Comparison of ENCODE assay signal across 21 mouse cellular contexts in the genomic region with DNA sequence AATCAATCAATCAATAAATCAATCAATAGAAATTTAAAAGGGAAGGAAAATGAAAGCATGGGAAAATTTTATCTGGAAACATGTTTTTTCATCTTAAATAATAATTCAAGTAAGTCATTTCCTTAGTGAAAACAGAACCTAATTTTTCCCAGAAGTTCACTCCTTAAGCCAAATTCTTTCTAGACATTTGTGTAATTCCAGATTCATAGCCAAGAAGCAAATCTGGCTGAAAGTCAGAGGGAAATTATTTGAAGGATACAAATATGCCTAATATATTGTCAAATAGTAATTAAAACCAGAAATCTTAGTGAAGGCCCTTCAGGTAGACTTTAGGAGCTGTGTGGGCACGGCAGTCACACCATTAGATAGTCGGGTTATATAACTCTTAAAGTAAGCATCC.
A peak's percentile ranks its signal among the peaks of the same experiment; 100 is the strongest.
DNase-seq lines count a peak whose midpoint lies in the region; ATAC-seq and TF ChIP-seq lines count a peak whose summit lies in the region.
"Had no signal": no experiment of that assay in that cellular context is flagged by ENCODE, and none has a peak within 500 bp of the region (broad histone marks: within the 10 kb centered on the region; RNA-seq: fewer than 3 reads in every experiment).

No protein-coding gene starts in this region.

- no peak overlapping the region for H3K4me3 ChIP-seq in kidney, postnatal 0 days (replicated peaks; ENCODE audit: low read depth, low read length)
- no peak overlapping the region for H3K4me3 ChIP-seq in lung, postnatal 0 days (ENCODE audit: low read depth, low read length)
- no peak overlapping the region for H3K4me3 ChIP-seq in embryonic facial prominence, embryonic 15.5 days (replicated peaks)
- H3K4me3 ChIP-seq: embryonic facial prominence, embryonic 13.5 days; forebrain, embryonic 10.5 days; forebrain, embryonic 12.5 days had no signal

- H3K27ac ChIP-seq in kidney, postnatal 0 days: no peak overlapping the region
- no peak overlapping the region for H3K27ac ChIP-seq in lung, postnatal 0 days (ENCODE audit: low read length)
- peak overlapping the region; percentile 17; the same call in 1 of the 2 replicates for H3K27ac ChIP-seq in embryonic facial prominence, embryonic 15.5 days (replicated peaks)
- H3K27ac ChIP-seq: forebrain, embryonic 10.5 days; forebrain, embryonic 12.5 days had no signal

- no peaks in the 10 kb centered on the region for H3K9me3 ChIP-seq in kidney, postnatal 0 days (replicated peaks; ENCODE audit: low read length)
- no peaks in the 10 kb centered on the region for H3K9me3 ChIP-seq in lung, postnatal 0 days (ENCODE audit: low read length)
- no peaks in the 10 kb centered on the region for H3K9me3 ChIP-seq in embryonic facial prominence, embryonic 15.5 days (replicated peaks)
- H3K9me3 ChIP-seq: embryonic facial prominence, embryonic 13.5 days; forebrain, embryonic 10.5 days; forebrain, embryonic 12.5 days had no signal

- DNase-seq in kidney, postnatal 0 days (ENCODE audit: low spot score): peak; percentile 53
- DNase-seq in kidney, adult 18-20 months: no peak
- DNase-seq in lung, postnatal 0 days (ENCODE audit: low spot score): peak; percentile 27
- no peak for DNase-seq in lung, postnatal 25 days (ENCODE audit: low spot score)
- peak; percentile 23 for DNase-seq in fibroblast of lung, adult 2 months (ENCODE audit: low read depth)
- DNase-seq in testis, postnatal 10 days (ENCODE audit: low spot score): no peak
- DNase-seq: adrenal gland, adult 8-10 months; adrenal gland, postnatal 14 days; adrenal gland, postnatal 36 days; cerebellum, adult 11-12 months; cerebellum, adult 2 months; cerebellum, adult 9-10 months; cerebellum, postnatal 10 days; cerebellum, postnatal 25 days had no signal

- H3K4me2 ChIP-seq in kidney, postnatal 0 days (ENCODE audit: low read length): no peak overlapping the region
- H3K4me2 ChIP-seq in lung, postnatal 0 days (replicated peaks; ENCODE audit: low read depth, low read length): no peak overlapping the region
- no peak overlapping the region for H3K4me2 ChIP-seq in embryonic facial prominence, embryonic 15.5 days (replicated peaks)
- H3K4me2 ChIP-seq: embryonic facial prominence, embryonic 13.5 days; forebrain, embryonic 12.5 days had no signal

- H3K36me3 ChIP-seq in kidney, postnatal 0 days (ENCODE audit: insufficient read depth, low read length): no peaks in the 10 kb centered on the region
- H3K36me3 ChIP-seq in lung, postnatal 0 days (ENCODE audit: insufficient read depth, low read length): no peaks in the 10 kb centered on the region
- H3K36me3 ChIP-seq in embryonic facial prominence, embryonic 15.5 days: peaks cover 27% of the 10 kb centered on the region
- H3K36me3 ChIP-seq: forebrain, embryonic 10.5 days; forebrain, embryonic 12.5 days had no signal

- TF ChIP-seq CTCF in kidney, postnatal 0 days (IDR thresholded peaks at IDR 0.05; ENCODE audit: low read depth): no peak
- TF ChIP-seq CTCF in lung, postnatal 0 days (IDR thresholded peaks at IDR 0.05): no peak

- no peak overlapping the region for H3K9ac ChIP-seq in kidney, postnatal 0 days (ENCODE audit: low read depth, low read length)
- no peak overlapping the region for H3K9ac ChIP-seq in lung, postnatal 0 days (replicated peaks; ENCODE audit: low read depth)
- no peak overlapping the region for H3K9ac ChIP-seq in embryonic facial prominence, embryonic 15.5 days
- H3K9ac ChIP-seq: embryonic facial prominence, embryonic 13.5 days; forebrain, embryonic 12.5 days had no signal

- 69% methylated on average over 2 of the region's 2 CpGs for WGBS in kidney, postnatal 0 days
- WGBS in lung, postnatal 0 days: 77% methylated on average over 2 of the region's 2 CpGs
- 47% methylated on average over 2 of the region's 2 CpGs for WGBS in embryonic facial prominence, embryonic 15.5 days

- H3K4me1 ChIP-seq in kidney, postnatal 0 days (replicated peaks; ENCODE audit: insufficient read depth, low read length): no peaks in the 10 kb centered on the region; the same call in 1 of the 2 replicates
- no peaks in the 10 kb centered on the region for H3K4me1 ChIP-seq in lung, postnatal 0 days (ENCODE audit: insufficient read depth, low read depth, low read length)
- H3K4me1 ChIP-seq in embryonic facial prominence, embryonic 15.5 days: peaks cover 15% of the 10 kb centered on the region

- no peaks in the 10 kb centered on the region for H3K27me3 ChIP-seq in kidney, postnatal 0 days (ENCODE audit: insufficient read depth, low read length)
- no peaks in the 10 kb centered on the region for H3K27me3 ChIP-seq in lung, postnatal 0 days (replicated peaks; ENCODE audit: insufficient read depth, low read length)
- H3K27me3 ChIP-seq in embryonic facial prominence, embryonic 15.5 days: no peaks in the 10 kb centered on the region
- H3K27me3 ChIP-seq: embryonic facial prominence, embryonic 13.5 days had no signal

- ATAC-seq in kidney, postnatal 0 days (replicated peaks; ENCODE audit: low FRiP score, low read depth): no peak
- no peak for ATAC-seq in lung, postnatal 0 days
- 0 out of 2 replicates have a peak, but pooled peaks have one; percentile 8 for ATAC-seq in embryonic facial prominence, embryonic 15.5 days (ENCODE audit: insufficient number of reproducible peaks, low FRiP score, low TSS enrichment, low read depth)
- no peak for ATAC-seq in megakaryocyte-erythroid progenitor cell, adult 5-6 weeks (replicated peaks; ENCODE audit: low FRiP score, low TSS enrichment, poor library complexity, severe bottlenecking)
- ATAC-seq: forebrain, embryonic 14.5 days; forebrain, embryonic 16.5 days had no signal

- TF ChIP-seq EP300 in lung, postnatal 0 days (IDR thresholded peaks at IDR 0.05): no peak

Comparison
In these comparisons a context has a peak if more than half of its experiments do, and no peak if none do; other contexts are left out.
1. DNase-seq: peak in kidney, postnatal 0 days (single experiment), lung, postnatal 0 days (single experiment) and fibroblast of lung, adult 2 months (single experiment); none in kidney, adult 18-20 months (single experiment), lung, postnatal 25 days (single experiment) and testis, postnatal 10 days (single experiment).